Mouse (Mus musculus) left cerebral cortex, adult 18-20 months (tissue): ENCODE measurements around the gene Ccdc115. TPM values are rescaled to one million over a fixed set of nuclear protein-coding genes. Genes with fewer than 3 reads are reported as not detected.
"Not testable (repeated sequence)": the region's sequence is repeated elsewhere in the genome, so short reads cannot be mapped to it uniquely, and the experiment has no call there.

Experiments
- DNase-seq, 2 experiments: peaks; one replicate each; pipeline ENCODE4 v3.0.0; 2021 to 2022; ENCODE audit warnings: low spot score in 2 of 2, mixed read lengths in 1 of 2
- total RNA-seq, 2 experiments: library from RNA; stranded (reverse); gene quantifications; 2 replicates each; pipeline ENCODE4 v1.2.3; 2021

Ccdc115 gene
- total RNA-seq, 2 experiments from 2014 or later = 12.9 to 15.9 TPM

DNA sequence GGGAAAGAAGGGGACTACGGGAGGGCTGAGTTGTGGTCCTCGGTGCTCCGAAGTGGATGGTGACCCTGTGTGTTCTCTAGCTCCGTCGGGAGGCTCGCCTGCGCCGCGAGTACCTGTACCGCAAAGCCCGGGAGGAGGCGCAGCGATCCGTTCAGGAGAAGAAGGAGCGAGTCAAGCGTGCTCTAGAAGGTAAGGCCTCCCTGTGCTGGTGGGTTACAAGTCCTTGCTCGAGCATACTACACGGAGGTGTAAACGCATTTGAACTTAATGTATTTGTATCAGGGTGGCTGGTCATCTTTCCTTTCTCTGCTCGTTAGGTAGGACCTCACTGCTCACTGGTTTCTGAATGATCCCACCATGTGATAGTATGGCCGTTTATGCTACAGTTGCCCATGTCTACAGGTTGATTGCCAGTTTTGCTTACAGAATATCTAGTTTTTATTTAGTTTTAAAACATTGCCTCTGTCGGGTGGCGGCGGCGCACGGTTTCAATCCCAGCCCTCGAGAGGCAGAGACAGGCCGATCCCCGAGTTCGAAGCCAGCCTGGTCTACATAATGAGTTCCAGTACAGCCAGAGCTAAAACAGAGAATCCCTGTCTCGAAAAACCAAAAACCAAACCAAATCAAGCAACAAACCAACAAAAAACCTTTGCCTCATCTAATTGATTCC is 624 bp upstream of the Ccdc115 start:
- DNase-seq = no peak

DNA sequence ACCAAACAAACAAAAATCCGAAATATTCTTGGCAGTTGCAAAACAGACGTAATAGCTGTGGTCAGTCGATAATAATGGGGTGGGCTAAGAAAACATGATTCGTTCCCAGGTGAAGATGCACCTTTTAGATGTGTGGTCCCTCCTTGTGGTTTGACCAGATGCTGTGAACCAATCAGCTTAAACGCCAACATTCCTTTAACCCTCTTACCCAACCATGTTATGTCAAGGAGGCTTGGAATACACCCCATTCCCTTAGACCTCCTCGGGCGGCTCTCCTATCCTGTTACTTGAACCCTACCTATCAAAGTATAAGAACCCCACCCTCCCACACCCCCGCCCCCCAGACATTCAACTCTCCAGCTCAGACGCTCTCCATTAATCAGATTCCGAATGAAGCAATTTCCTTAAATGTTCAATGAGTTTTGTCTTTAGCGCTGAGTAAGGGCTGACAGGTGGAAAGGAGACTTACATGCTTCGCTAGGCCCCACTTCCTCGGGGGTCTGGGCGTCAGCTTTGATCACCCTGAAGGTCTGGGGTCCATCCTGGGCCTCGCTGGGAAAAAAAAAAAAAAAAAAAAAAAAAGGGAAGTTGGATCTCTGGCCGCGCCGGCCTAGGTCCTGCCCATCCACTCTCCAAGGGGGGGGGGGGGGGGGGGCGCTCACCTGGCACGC is 956 bp downstream of the Ccdc115 start:
- DNase-seq = no peak

DNA sequence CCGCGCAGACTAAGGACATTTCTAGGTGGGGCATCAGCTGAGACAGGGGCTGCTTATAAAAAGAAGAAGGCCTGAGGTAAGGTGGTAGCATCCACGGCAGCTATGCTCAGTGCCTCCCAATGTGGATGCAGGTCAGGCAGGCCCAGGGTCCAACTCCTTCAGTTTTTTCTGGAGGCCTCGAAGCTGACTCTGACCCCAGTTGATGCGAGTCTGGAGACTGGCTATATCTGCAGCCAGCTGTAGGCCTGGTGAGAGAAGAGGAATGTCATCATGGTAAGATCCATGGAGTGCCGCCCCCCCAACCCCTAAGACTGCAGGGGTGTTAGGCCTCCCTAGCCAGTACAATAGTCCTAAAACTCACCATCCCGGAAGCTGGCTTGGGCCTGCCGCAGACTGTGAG is 2.1 kb downstream of the Ccdc115 start:
- not testable (repeated sequence) for DNase-seq

DNA sequence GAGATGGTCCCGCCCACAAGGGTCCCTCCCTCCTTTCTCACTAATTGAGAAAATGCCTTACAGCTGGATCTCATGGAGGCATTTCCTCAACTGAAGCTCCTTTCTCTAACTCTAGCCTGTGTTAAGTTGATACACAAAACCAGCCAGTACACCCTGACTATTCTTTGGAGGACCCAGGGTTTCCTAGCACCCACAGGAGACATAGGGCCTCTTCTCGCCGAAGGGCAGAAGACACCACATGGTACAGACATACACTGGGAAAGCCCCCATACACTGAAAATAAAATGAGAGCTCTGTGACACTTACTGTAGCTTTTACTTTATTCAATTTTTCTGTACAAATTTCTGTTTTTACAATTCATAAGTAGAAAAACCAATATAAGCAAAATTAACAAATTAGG is 3.1 kb downstream of the Ccdc115 start:
- no peak for DNase-seq

DNA sequence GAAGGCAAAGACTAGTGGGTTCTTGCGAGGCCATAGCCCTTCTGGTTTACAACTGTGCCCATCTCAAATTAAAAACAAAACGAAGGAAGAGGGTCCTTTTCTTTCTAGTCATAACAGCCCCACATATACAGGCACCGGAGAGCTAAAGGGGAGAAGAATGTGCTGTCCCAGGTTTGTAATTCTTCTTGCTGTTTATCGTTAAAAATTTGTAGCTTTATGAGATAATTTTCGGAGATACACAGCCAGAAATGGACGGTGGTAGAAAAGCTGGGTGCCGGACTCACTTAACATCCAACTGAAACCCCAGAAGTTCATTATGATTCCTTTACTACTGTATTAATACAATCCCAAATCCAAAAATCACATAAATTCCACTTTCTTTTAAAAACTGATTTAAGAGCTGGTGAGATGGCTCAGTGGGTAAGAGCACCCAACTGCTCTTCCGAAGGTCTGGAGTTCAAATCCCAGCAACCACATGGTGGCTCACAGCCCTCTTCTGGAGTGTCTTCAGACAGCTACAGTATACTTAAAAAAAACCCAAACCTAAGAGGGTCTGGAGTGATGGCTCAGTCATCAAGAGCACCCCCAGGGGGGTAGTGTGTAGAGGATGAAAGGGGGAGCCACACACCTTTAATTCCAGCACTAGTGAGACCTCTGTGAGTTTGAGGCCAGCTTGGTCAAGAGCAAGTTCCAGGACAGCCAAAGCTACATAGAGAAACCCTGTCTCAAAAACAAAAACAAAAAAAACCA is 3.9 kb downstream of the Ccdc115 start:
- DNase-seq = no peak

DNA sequence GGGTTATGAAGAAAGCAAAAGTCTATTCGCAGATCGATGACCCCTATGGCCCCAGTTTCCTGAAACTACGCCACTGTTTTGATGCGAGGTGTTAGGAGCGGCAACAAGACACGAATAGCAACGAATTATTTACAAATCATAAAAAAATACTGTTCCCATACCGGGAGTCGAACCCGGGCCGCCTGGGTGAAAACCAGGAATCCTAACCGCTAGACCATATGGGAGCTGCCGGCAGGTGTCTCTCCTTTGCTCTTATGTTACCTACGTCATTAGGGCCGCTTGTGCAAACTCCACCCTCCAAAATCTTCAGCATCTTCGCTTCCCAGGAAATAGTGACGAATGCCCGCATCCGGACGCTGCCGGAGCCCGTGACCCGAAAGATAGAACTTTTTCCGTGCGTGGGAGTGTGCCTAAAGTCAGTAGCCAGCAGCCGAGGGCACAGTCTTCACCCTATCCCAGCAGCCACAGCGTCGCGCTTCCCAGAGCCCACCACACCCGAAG is 4.8 kb downstream of the Ccdc115 start:
- peak; percentile 93 to 94 for DNase-seq

DNA sequence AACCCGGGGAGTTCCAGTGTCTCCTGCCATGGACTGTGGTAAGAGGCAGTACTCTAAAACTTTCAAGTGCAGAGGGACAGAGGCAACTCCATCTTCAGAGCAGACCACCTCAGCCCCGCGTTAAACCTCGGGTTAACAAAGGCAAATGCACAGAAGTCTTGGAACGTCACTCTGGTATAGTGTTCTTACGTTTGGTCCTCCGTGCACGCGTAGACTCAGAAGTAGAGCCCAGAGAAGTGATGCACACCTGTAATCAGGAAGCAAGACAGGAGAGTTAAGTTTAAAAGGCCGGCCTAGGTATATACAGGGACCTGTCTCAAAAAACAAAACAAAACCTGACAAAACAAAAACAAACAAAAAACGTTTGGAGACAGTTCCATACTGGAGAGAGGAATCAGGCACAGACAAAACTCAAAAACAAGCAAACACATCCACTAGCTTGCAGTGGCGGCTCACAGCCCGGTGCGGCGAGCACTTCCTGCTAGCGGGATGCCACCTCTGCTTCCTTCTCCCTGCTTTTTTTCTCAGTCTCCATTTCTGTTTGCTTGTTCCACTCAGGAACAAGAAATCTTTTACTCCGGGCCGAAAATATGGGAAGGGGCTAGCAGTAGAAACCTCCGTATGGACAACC is 5.5 kb downstream of the Ccdc115 start:
- peak in 1 of 2 experiments; percentile 20 for DNase-seq

DNA sequence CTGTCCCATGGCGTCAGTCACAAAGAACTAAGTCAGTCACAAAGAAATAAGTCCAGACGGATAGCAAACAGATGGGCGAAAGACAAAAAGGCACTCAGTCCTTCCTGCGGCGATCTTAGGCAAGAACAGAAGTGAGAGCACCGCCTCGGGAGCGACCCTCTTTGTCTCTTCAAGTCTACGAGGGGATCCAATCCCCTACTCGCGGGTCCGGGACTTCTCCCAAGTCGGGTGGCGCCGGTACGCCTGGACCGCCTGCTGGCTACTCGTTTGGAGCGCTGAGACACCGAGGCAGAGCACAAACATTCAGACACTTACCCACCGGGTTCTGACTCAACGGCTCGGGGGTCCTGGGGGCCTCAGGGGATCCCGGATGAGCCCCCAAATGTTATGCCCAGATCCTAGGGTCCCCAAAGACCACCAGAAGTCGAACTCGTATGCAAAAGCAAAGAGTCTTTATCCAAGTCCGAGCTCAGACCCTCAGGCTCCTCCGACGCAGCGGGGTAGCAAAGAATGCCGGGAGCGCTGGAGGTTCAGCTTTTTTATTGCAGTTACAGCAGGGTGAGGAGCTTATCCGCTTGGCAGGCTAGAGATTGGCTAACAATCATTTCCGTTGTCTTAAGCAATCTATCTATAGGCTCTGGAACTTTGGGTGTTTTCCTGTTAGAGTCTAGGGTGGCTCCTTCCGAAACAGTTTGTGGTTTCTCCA is 6.5 kb downstream of the Ccdc115 start:
- peak; percentile 25 to 43 for DNase-seq

DNA sequence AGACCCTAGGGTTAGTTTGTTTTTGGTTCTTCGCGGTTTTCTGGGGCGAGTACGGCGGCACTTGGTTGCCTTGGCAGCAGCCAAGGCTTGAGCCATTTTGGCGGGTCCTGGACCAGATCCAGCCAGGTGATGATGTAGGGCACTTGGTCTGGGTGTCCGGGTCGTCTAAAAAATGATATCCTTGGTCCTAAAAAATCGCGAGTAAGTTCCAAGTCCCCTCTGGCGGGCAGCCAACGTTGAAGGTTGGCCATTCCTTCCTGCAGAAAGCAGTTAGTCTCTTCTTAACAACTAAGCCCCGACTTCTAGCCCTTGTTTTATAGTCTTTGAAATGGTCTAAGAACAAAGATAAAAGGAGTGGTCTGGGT is 7.1 kb downstream of the Ccdc115 start:
- DNase-seq = no peak

DNA sequence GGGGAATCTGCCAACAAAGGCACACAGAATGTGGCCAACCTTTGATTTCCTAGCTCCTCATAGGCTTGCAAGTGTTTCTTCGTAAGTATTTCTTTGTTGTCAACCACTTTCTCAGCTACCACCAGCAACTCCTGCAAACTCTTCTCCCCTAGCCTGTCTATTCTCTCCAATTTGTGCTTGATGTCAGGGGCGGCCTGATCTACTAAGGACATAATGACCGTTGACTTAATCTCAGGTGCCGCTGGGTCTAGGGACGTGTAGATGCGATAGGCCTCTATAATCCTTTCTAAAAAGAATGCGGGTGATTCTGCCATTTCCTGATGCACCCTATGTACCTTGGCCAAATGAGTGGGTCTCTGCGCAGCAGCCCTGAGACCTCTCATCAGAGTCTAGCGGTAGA is 8.0 kb downstream of the Ccdc115 start:
- no peak for DNase-seq

DNA sequence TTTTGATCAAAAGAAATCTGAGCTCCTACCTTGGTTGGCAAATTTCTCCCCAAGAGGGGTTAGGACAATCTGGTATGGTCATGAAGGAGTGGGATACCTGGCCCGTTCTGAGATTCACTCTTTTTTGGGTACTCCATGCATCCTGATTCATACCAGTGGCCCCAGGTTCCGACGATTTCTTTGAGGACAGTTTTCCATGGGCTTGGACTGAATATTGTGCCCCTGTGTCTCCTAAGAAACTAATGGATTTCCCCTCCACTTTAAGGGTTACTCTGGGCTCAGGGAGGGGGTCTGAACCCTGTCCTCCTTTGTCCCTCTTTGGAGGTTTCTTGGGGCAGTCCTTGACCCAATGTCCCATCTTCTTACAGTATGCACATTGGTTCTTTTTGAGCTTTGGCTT is 8.5 kb downstream of the Ccdc115 start:
- no peak for DNase-seq

DNA sequence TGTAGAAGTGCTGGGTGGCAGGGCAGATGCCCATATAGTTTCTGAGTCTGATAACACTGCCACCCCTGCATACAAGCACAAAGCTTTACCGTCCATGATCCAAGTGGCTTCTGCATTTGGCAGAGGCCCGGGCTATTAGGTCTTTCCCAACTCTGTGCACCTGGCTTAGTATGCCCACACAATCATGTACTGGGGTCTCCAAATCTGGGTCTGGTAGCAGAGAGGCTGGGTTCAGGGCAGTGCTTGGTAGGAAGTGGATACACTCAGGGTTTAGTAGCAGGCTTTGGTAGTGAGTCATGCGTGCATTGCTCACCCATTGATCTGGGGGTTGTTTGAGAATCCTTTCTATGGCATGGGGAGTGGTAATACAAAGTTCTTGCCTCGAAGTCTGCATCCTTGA is 10.2 kb downstream of the Ccdc115 start:
- no peak for DNase-seq

DNA sequence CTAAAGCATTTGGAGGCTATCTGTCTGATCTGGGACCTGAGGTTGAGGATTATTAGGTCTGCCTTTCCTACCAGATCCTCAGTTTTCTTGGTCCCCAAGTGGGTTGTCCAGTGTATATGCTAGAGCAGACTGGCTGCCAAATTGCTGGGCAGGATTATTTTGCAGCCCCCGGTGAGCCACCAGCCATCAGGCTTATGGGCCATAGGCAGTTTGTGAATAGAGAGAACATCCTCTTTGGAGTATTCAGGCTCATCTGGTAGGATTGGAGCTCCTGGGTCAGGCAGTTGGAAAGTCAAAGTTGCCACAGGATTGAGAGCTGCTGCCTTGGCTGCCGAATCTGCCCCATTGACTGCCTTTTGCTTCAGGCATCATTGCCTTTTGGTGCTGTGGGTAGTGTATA is 11.0 kb downstream of the Ccdc115 start:
- no peak for DNase-seq

DNA sequence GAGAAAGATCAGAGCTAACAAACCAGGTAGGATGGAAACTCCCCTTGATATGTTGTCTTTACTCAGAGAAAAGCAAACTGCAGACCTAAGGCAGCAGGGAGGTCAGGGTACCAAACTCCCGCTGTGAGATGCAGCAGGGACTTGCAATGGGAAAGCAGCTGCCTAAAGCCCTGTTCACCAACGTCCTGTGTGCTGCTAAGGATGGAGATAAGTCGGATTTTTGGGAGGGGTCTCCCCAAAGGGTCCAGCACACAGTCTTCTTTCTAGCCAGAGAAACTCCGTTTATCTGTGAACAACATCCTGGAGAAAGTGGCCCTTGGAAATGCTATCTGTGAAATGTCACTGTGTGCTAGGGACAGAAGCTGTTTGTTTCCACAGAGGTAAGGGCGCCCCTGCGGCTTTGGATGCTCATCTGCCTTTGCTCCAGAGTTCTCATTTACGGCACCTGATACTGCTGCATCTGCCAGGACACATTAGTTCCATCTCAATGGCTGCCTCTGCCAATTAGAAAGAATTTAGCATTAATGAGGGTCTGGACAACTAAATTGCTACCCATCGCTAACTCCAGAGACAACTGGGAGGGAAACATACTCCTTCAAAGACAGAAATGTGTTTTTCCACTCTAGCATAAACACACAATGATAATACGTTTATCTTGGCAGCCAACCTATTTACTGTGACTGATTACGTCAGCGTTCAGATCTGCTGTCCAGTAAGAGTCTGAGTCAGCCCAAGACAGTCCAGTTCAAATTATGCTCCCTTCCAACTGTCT is 40.1 kb downstream of the Ccdc115 start:
- DNase-seq = no peak

DNA sequence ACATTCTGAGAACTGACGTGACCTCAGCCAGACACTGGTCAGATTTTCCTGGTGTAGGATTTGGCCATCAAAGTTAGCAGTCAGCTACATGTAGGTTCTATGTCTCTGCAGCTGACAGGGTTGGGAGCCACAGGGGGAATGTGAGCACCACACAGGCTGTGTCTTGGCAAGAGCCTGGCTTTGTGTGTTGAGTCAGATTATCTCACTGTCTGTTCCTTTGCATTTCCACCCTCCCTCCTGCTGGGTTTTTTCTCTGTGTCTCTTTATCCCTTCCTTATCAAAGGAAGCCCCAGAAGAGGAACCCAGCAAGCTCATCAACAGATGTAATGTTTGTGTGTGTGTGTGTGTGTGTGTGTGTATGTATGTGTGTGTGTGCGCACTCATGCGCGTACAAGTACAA is 43.2 kb downstream of the Ccdc115 start:
- DNase-seq = no peak

DNA sequence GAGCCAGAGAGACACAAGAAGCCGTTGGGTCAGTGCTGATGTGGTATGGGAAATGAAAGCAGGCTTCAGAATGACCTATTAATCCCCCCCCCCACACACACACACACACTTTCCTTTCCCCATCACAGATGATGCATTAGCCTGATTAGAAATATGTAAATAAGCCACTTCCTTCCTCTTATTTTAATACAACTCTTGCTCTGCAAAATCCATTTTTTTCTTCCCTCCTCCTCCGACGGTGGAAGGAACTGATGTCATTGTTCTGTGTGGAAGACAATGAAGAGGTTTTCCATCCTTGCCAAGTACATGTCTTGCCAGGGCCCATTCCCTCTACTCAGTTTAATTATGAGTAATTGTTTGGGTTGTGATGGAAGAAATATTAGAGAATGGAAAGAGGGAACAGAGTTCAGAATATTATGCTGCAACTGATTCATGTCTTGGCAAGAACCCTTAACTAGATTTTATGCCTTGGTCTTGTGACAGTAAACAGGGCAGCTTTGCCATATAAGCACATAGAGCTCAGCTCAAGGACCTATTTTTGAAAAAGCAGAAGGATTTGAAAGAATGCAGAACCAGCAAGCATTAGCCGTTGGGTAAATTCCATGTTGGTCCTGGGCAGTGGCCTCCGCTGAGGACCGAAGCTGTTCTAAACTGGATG is 50.1 kb downstream of the Ccdc115 start:
- no peak for DNase-seq

DNA sequence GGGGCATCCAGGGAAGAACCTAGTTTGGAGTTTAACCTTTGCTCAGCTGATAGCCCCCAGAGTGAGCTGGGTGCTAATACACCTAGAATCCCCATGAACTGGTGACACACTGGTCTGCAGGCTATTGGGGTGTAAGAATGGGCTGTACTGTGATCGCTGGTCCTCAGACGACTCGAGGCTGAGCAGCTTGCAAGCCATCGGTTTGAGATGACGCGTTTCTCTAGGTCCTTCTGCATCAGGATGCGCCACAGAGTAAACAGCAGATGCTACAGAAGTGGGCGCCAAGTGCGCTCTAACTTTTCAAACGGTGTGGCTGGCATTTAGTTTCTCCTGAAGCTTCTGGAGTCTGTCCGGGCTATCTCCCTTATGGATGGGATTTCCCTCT is 50.6 kb downstream of the Ccdc115 start:
- no peak for DNase-seq

DNA sequence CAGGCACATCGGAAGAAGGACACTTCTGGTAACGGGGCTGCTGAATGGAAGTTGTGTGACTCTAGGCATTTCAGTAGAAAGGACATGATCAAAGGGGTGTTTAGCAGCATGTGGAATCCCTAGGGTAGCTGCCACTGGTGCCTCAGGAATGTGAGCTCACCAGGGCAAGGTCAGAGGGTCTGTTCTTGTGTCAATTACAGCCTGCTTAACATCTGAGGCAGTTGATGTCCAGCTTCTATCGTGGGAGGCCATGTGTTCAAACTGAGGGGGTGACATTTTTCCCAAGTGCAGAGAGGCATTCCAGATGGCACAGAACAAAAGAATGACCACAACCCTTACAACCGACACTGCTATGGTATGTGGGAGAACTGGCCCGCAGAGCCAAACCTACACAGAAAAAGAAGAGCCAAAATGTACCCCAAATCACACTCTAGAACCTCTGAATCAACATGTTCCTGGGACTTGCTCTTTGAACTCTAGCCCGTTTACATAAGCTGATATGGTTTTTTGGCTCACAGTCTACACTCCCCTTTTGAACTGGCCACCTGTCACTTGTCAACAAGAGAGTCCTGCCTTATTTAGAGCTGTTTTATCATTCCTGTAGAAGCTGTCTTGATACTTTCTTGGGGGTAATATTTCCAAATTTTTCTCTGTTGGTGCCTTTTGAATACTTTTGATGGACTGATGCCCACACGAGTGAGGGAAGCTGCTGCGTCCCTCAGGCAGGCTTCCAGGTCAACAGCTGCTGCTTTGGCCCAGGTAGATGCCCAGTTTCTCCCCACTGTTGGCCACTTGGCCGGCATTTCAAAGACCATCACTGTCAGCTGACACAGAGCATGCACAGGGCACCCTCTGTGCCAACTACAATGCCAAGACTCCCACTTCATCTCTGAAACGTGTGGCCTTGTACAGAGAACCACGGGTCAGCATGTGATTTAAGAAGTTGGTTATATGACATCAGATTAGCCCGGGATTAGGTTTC is 51.8 kb downstream of the Ccdc115 start:
- DNase-seq = no peak
